Mouse (Mus musculus): Measurements from ENCODE around the gene Trpm5. TPM values are rescaled to one million over a fixed set of nuclear protein-coding genes. Genes with fewer than 3 reads are reported as not detected.

The Trpm5 gene
- total RNA-seq, 2 experiments from 2014 or later: not detected

DNA sequence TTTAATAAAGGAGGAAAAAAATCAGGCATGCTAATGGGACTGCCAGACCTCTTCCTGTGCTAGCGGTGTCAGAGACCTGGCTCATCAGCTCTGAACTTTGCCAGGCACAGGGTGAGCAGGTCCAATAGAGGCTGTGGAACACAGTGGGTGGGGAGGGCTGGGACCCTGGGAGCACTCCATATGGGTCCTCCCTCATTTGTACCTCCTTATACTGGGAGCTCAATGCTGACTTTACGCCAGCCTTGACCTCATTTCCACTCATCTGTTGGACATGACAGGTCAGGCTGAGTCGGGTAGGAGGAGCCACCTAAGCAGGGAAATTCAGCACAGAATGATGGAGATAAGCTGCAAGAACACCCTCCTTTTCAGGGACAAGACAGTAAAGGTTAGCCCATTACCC lies 26.5 kb downstream of the Trpm5 start:
- DNase-seq (ENCODE audit: low spot score in 2 of 2): no peak
- intact Hi-C loops (cut with DNase I): no loop called here

DNA sequence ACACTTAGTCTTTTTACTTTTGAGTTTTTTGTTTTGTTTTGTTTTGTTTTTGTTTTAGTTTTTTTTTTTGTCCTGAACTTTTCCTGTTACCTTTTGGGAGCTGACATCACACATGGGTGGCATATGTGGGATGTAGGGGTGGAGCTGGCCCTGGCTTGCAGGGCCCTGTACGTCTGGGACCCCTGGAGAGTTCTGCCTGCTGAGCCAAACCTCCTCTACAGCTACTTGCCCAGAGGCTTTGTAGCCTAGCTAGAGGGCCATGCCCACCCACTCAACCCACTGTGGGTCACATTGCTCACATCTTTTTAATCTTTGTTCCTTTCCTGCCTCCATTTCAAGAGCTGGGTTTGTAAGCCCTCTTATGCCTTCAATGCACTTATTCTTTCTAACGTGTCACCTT lies 27.0 kb downstream of the Trpm5 start:
- intact Hi-C loops (cut with DNase I): no loop called here
- DNase-seq (ENCODE audit: low spot score in 2 of 2): no peak

DNA sequence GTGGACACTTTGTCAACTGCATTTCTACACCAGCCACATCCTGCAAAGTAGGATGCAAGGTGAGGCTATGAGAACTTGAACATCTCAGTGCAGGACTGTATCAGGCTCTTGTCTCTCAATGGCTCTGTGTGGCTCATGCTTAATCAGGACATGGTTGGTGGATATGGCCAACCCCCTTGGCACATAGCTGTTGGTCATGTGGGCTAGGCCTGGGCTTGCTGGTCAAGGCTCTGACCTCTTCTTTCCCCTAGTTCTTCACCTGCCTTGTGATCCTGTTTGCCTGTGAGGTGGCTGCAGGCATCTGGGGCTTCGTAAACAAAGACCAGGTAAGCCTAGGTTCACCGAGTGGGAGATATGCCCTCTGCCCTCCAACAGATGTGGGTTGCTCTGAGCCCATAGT lies 28.8 kb downstream of the Trpm5 start:
- intact Hi-C loops (cut with DNase I): no loop called here
- DNase-seq (ENCODE audit: low spot score in 2 of 2): no peak

DNA sequence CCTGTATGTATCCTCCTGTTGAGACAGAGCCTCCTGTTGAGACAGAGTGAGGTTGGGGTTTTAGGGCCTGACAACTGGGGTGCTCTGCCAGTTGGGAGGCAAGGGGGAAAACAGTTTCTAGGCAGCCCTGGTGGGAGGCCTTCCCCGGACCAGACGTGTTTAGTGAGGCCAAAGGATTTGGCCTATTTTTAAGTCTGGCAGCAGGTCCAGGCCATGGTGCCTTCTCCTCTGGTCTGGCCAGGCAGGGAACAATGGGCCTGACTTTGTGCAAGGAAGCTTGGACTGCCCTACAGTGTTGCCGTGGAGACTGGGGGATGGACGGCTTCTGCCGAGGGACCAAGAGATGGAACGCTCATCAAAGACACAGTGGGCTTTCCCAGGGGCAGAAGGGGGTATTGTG lies 30.2 kb downstream of the Trpm5 start:
- DNase-seq (ENCODE audit: low spot score in 2 of 2): no peak
- intact Hi-C loops (cut with DNase I): no loop called here

DNA sequence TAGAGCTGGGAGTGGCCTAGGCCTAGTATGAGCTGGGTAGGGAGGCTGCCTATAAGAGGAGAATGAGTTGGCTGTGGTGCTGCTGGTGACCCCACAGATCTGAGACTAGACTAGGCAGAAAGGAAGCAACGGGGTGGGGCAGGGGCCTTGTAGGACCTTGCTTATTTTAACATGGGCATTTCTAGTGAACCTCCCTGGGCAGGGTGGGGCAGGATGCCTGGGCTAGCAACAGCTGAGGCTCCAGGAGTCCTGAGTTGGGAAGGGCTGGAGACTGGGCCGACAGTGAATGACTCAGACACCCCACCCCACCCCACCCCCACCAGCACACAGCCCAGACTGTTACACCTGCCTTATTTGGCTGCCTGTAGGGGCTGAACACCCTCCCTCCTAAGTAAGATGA lies 31.7 kb downstream of the Trpm5 start:
- DNase-seq (ENCODE audit: low spot score in 2 of 2): no peak
- intact Hi-C loops (cut with DNase I): no loop called here

DNA sequence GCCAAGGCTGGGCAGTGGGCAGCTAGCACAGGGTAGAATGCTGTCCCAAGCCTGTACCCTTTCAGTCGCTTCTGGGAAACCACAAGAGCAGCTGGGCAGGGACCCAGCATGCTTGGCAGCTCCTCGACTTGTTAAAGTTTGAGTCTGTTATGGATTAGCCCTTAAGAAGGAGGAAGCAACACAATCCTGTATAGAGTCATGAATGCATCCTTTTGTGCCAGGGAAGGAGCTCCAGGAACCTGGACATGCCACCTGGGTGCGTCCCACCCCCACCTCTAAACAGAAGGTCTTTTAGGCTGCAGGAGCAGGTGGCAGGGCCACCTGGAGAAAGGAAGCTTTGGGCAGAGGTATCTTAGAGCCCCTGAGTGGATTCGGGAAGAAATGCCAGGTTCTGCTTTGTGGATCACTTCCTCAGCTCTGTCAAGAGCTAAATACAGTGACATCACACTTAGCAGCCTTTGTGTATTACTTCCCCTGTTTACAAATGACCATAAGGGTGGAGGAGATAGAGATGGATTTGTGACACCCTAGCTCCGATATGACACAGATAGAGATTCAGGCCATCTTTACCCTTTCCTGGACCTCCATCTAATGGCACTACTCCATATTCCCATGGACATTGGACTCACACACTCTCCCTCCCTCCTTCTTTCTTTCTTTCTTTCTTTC lies 35.1 kb downstream of the Trpm5 start:
- peak in 1 of 2 experiments; percentile 24 for DNase-seq (ENCODE audit: low spot score in 2 of 2)
- intact Hi-C loops (cut with DNase I): no loop called here

DNA sequence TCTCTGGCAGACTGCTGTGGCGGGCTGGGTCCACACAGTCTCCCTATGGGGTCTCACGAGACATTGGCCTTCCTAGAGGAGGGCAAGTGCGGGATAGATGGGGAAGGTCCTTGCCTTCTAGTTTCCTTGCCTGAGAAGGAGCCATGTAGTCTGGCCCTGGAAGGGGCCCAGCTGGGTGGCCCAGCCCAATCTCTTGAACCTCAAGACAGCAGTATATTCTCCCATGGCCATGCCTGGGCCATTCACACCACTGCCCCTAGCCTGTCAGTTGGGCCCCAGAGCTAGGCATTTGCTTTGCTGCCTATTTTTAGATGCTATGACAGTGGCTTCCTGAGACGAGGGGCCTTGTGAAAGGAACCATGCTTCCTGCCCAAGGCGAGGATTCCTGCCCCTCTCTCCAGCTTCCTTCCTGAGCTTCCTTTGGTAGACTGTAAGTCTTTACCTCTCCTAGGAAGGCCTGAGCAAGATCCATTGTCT lies 36.2 kb downstream of the Trpm5 start:
- intact Hi-C loops (cut with DNase I): no loop called here
- no peak for DNase-seq (ENCODE audit: low spot score in 2 of 2)

DNA sequence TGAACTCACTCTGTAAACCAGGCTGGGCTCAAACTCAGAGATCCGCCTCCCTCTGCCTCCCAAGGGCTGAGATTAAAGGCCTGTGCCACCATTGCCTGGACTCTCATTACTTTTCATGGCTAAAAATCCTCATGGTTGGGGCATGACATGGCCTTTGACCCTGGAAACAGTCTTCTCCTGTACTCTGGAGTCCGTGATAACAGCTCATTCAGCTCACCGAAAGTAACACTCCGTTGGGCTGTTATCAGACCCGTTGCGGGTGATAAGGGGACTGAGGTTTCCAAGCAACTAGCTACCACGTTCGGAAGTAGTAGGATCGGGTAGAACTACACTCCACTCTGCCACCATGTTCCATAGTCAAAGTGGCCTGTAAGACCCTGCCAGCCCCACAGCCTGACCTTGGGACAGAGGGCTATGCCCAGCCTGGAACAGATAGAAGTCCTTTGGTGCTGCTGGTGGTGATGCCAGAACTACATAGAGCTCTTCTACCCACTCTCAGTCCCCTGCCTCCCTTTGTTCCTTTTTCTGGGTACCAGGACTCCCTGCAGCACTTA lies 36.7 kb downstream of the Trpm5 start:
- no peak for DNase-seq (ENCODE audit: low spot score in 2 of 2)
- intact Hi-C loops (cut with DNase I): no loop called here

DNA sequence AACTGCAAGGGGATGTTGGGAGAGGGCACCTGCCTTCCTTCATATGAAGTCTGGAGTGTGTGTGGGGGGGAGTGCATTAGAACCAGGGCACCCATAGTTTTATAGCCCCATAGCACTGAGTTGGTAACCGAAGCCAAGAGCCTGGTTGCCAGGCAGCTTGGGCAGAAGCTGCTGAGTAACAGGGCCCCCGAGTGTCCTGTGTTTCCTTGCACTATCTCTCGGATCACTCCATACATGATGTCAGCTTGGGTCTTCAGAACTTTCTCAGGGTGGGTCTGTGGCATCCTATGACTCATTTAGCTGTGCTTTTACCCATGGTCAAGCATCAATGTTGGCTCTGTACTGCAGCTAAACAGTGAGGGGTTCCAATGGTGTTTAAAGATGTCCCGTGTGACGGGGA lies 37.4 kb downstream of the Trpm5 start:
- no peak for DNase-seq (ENCODE audit: low spot score in 2 of 2)
- intact Hi-C loops (cut with DNase I): no loop called here

DNA sequence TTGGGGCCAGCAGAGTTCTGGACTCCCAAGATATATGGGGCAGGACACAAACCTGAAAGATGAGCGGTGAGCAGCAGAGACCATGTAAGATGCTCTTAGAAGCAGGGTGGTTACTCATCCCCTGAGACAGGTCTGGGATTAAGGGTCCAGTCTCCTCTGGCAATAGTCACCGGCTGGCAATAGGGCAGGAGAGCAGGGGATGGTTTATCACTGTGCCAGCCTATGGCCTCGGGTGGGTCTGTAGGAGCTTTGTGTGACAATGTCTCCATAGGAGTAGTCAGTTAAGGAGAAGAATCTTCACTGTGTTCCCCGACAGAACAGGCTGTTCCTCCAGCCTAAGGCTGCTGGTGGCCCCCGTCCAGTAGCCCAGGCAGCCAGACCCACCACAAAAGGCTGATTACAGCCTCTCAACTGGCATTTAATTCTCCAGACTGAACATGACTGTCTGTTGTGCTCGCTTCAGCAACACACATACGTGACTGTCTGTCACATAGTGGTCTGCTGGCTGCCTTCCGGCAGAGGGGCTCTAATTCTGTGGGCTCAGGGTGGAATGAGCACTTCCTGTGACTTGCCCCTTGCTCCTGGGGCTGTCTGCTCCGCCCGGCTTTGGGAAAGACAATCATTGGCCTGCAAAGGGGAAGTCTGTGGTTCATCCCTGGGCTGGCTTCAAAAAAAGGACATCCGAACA lies 38.8 kb downstream of the Trpm5 start:
- intact Hi-C loops (cut with DNase I): no loop called here

DNA sequence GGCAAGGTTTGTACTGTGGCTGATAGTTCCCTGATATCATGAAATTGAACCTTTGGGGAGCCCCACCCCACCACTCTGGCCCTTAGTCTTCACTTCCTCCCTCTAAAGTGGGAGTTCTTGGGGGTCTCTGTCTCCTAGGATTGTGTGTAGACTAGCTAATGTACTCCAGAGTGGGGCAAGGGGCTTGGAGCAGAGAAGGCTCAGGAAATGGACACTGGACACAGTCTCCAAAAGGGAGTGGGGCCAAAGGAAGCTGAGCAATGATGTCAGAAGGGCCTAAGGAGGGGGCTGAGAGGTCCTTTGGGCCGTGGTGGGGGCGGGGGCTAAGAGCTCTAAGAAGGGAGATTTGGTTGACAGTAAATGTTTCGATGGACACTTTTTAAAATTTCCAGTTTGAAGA lies 39.4 kb downstream of the Trpm5 start:
- intact Hi-C loops (cut with DNase I): no loop called here
- no peak for DNase-seq (ENCODE audit: low spot score in 2 of 2)

More for the DNA sequence above, 38.8 kb downstream of the Trpm5 start:
- DNase-seq (ENCODE audit: low spot score in 2 of 2): peak in 1 of 2 experiments; percentile 28

DNA sequence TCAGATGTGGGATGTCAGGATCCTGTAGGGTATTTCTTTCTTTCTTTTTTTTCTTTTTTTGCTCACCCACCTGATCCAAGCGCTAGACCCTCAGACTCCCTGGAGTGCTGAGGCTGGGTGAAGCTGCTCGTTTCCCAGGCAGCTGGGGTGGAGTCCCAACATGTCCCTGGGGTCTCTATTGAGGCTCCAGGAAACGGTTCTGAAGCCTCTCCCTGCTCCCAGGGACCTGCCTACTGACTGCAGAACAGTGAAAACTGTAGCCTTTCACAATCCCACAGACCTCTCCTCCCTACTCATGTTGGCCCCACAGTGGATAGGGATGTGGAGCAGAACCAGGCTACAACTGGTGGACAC lies 39.9 kb downstream of the Trpm5 start:
- intact Hi-C loops (cut with DNase I): loop anchor here (5.0 kb wide), 1 partner anchor 47 kb away; the partner anchor contains the start of gene Tspan32
- DNase-seq (ENCODE audit: low spot score in 2 of 2): no peak

DNA sequence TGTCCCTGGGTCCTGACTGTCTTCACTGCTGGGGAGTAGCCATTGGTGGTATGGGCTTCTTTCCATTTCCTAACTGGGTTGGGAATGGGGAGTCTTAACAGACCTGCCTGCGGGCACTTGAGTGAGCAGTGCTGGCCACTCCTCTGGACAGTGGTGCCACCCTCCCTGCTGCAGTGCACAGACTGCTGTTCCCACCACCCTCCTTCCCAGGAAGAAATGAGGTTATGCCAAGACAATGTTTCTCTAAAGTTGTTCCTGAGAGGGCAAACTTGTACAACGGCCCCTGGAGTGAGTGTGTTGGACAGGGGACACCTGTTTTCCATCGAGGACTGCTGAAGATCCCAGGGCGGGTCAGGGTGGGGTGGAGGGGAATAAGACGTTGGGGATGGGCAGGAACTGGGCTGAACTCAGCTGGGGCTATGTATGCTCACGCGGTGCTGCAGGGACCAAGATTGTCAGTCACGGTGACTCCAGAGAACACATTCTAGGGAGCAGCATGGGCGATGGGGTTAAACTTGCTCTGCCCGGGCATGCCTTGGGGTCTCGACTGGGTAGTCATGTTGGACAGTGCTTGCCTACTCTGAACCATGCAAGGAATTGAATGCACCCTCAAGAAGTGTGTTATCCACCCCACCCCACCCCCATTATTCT lies 40.4 kb downstream of the Trpm5 start:
- intact Hi-C loops (cut with DNase I): loop anchor here (2.0 to 5.0 kb wide), 2 partner anchors 37 to 47 kb away; partner anchors contain the start of gene Tspan32
- no peak for DNase-seq (ENCODE audit: low spot score in 2 of 2)

DNA sequence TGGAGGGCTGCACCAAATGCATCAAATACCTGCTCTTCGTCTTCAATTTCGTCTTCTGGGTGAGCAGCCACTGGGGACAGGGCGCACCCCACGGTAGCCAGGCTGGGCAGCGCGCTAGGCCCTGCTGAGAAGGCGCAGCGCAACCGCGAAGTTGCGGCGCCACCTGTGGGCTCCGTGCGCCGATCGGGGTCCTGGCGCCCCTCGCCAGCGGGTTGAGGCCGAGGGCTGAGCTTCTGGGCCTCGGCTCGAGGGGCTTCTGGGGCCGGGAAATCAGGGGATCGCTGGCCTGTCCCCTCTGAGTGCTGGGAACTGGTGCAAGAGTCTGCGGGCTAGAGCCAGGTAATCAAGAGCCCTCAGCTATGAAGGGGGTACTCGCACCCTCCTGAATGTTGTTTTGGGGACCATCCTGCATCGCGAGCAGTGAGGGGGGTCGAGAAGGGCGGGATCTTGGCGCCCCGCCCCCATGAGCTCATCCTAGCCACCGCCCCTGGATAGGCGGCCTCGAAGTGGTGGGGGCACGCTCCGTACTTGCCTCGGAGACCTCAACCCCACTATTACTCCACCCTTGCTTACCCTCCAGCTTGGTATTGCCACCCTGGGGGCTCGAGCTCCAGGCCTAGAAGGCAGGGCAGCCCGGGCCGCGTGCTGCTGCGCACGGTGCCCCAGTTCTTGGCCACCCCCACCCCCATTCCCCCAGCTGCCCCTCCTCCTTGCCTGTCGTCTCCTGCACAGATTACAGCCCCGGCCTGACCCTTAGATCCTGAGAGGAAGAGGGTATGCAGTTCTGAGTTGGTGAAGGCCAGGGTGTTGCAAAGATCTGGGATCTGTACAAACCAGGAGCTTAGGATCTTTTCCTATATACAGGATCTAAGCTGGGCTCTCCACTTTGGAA lies 41.2 kb downstream of the Trpm5 start:
- intact Hi-C loops (cut with DNase I): loop anchor here (2.0 to 5.0 kb wide), 2 partner anchors 36 to 46 kb away; partner anchors contain the start of gene Tspan32
- peak; percentile 63 to 64 for DNase-seq (ENCODE audit: low spot score in 2 of 2)

DNA sequence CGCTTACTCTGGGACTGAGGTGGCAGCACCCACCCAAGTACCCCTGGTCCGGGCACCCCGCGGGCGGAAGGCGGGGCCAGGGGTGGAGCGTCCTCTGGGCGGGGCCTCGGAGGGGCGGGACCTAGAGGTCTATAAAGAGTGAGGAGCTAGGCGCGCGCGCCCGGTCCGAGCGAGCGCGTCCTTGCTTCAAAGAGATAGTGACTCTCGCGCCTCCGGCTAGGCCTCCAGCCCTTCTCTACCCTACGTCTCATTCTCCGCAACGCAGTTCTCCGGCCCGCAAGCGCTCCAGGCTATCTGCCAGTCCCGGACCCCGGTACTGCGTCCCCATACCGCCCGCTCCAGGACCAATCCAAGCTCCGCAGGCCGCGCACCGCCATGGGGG lies 41.8 kb downstream of the Trpm5 start, which contains the start of gene Cd81:
TSS of gene Cd81 (plus strand) at position 114 of the 382 bp plus-strand sequence.
- peak; percentile 82 to 83 for DNase-seq (ENCODE audit: low spot score in 2 of 2)
- intact Hi-C loops (cut with DNase I): loop anchor here (2.0 to 5.0 kb wide), 2 partner anchors 36 to 45 kb away; partner anchors contain the start of gene Tspan32

DNA sequence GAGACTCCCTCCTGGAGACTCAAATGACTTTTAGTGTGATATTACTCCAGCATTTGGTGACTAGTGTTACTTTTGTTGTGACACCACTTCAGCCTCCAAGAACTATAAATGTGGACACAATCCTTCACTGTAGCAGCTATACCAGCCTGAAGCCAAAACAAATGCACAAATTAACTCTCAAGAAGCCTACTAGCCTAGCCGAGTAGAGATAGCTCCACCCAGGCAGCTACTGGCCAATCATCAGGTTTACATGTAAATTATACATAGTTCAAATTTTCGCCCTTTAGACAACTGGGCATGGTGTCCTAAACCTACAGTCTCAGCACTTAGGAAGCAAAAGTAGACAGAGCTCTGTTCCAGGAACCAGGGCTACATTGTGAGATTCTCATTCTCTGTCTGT lies 43.1 kb downstream of the Trpm5 start:
- no peak for DNase-seq (ENCODE audit: low spot score in 2 of 2)
- intact Hi-C loops (cut with DNase I): loop anchor here (5.0 kb wide), 1 partner anchor 44 kb away; the partner anchor contains the start of gene Tspan32

DNA sequence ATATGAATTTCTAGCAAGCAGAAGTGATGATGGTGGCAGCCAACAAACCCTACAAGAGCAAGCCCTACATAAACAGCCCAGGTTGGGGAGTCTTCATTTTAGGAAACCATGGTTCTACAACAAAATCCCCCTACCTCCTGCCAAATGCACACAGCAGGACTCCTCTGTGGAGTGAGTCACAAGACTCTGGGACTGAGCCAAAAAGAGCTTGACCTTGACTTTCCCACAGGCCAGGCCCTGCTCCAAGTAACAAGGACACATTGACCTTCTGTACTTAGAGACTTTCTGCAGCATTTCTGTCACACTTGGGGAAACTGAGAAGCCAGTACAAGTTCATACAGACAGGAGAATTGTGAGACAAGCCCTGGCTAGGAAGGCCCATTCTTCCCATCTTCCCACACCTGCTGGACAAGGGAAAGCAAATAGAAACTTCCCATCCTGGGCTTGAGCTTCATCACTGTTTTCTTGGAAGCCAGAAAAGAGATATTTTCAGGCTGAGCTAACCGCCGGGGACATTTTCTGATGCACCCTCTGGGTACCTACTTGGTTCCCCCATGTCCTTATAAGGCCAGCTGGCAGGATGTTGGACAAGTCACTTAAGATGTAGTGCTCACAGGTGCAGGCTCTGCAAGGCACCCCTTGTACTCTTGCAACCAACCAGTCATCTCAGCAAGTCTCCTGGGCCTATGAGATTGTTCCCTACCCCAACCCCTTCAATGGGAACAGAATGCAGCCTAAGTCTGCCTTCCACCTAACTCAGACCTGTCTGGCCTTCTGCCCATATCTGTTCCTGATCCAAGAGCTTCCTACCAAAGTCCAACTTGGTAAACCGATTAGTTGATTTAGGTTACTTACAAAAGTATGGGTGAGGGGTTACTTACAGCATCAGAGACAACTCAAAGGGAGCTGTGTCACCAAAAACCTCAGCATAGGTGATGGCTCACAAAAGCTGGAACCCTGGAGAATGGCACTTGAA lies 44.3 kb downstream of the Trpm5 start:
- DNase-seq (ENCODE audit: low spot score in 2 of 2): no peak
- intact Hi-C loops (cut with DNase I): loop anchor here (5.0 kb wide), 1 partner anchor 43 kb away; the partner anchor contains the start of gene Tspan32

DNA sequence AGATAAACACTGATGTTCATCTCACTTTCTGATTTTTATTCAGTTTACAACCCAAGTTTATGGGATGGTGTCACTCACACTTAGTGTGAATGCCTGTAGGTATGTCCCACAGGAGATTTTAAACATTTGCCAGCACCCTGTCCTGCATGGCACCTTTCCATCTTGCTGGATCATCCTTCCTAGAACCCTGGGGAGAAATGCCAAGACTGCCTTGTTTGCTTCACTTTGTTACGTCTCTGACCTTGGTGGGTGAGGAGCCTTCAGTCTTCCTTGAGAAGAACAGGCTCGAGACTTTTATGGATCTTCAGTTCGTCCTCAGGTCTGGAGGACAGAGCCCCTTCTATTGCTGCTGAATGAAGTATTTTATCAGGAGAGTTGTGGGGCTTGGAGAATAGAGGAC lies 45.1 kb downstream of the Trpm5 start:
- DNase-seq (ENCODE audit: low spot score in 2 of 2): no peak
- intact Hi-C loops (cut with DNase I): no loop called here
